Mouse (Mus musculus): ENCODE results near the gene Ranbp1. TPM values are rescaled to one million over a fixed set of nuclear protein-coding genes. Genes with fewer than 3 reads are reported as not detected.
"Not testable (repeated sequence)": the region's sequence is repeated elsewhere in the genome, so short reads cannot be mapped to it uniquely, and the experiment has no call there.

Gene Ranbp1
- 10 to 100 TPM; 17.9 to 28.5 TPM for total RNA-seq (2021)
- long read RNA-seq, experiment 1, transcript Ranbp1-202 (6 exons, 1,085 nt): major isoform, 34 of 36 reads
- long read RNA-seq, experiment 1, partial matches to known transcripts: 1 of 36 reads
- long read RNA-seq, experiment 1, other reads (novel, unspliced or antisense): 1 of 36 reads
- long read RNA-seq, experiment 2, transcript Ranbp1-202 (6 exons, 1,085 nt): major isoform, 41 of 41 reads
- long read RNA-seq, experiment 2, partial matches to known transcripts: 0 of 41 reads
- long read RNA-seq, experiment 2, other reads (novel, unspliced or antisense): 0 of 41 reads

DNA sequence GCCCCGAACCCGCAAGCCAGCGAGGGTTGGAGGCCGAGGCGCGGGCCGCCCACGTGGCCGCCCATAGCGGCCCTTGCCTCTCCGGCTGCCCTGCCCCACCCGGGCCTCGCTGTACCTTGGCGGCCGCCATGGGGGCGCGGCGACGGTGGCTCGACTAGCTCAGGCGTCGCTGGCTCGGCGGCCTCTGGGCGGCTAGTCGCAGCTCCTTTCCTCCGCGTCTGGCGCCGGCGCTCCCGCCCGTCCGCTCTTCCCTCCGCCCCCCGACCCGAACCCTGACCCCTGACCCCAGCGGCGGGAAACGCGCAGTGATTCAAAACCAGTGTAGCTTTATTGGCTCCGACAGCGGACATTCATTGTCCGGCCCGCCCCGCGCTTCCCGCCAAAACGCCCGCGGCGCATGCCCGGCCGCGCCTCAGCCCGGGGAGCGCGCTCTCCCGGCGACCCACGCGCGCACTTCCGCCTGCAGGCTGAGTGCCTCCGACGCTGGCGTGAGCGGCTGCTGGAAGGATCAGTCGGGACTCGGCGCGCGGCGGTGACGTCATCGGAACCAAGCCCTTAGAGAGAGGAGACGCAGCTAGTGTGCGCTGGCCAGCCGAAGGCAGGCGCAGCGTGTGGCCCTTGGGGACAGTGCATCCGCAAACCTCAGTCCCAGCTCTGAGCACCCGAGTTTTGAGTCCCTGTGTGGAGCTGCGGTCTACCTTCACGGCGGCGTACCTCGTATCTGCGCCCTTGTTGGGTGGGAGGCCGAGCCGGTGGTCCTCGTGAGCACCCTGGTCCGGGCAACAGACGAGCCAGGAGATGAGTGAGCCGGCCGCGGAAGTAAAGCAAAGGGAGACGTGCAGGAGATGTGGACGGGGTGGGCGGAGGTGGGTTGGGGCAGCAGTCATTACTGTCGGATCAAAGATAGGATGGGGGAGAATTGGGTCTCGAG lies at the start of gene Ranbp1, which contains the start of gene Trmt2a:
Gene Ranbp1 (minus strand): TSS at position 300 of the 931 bp plus-strand sequence.
Gene Trmt2a (plus strand): TSS at position 247 of the 931 bp plus-strand sequence.
- intact Hi-C loops (cut with DNase I): loop anchor here (5.0 kb wide), 1 partner anchor 39 kb away; the partner anchor contains the start of gene Dgcr8
- no peak for TF ChIP-seq CTCF (IDR thresholded peaks at IDR 0.05)
- DNase-seq: peak; percentile 100
- Histone ChIP-seq H3K4me3 (peak within 1 kb of the TSS; percentile 93), H3K27ac (peak within 1 kb of the TSS; percentile 97)

DNA sequence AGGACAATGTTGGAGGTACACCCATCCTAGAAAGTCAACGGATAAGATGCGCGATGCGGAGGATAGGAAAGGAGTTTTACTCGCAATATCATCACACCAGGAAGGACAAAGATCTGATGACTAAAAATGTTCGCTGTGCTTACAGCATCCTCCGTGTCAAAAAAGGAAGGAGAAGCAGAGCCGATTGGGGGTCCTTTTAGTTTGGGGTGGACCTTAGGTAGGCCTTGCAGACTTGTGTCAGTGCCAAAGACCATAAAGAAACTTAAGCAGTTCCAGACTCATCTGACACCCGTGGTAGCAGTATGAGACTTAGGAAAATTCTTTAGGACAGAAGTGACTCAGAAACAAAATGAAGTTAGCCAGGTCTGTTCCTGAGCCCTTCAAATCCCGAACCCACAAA lies 41.1 kb upstream of the Ranbp1 start:
- DNase-seq: not testable (repeated sequence)
- Histone ChIP-seq H3K4me3 (peak overlapping the region; percentile 83), H3K27ac (peak overlapping the region; percentile 68; the same call in 1 of the 2 replicates)
- intact Hi-C loops (cut with DNase I): loop anchor here (5.0 kb wide), 1 partner anchor 42 kb away; the partner anchor contains the start of genes Ranbp1 and Trmt2a

DNA sequence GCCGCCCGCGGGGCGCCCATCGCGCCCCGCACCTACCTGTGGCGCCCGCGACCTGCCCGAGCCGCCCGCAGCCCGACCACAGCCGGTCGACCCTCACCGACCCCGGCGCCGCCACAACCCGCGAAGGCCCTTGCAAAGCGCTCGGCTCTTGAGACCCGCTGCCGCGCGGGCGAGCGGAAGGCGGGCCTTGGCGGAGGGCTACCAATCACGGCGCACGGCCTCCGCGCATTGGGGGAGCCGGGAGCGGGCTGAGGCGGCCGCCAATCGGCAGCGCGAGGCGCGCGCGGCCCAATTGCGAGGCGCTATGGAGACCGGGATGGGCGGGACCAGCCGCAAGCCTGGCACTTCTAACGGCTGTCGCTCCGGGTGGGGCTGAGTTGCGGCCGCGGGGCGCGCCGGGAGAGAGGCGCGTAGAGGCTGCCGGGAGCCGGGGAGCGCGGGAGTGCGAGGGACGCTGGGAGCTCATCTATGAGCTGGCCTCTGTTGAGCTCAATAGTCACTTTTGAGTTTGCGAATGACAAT lies 40.6 kb upstream of the Ranbp1 start, which contains the start of gene Dgcr8:
Gene Dgcr8 (minus strand): TSS at position 180 of the 522 bp plus-strand sequence.
- no peak for TF ChIP-seq CTCF (IDR thresholded peaks at IDR 0.05)
- Histone ChIP-seq H3K27ac (peak within 1 kb of the TSS; percentile 89), H3K4me3 (peak within 1 kb of the TSS; percentile 83)
- intact Hi-C loops (cut with DNase I): loop anchor here (5.0 kb wide), 1 partner anchor 42 kb away; the partner anchor contains the start of genes Ranbp1 and Trmt2a
- peak; percentile 99 for DNase-seq

DNA sequence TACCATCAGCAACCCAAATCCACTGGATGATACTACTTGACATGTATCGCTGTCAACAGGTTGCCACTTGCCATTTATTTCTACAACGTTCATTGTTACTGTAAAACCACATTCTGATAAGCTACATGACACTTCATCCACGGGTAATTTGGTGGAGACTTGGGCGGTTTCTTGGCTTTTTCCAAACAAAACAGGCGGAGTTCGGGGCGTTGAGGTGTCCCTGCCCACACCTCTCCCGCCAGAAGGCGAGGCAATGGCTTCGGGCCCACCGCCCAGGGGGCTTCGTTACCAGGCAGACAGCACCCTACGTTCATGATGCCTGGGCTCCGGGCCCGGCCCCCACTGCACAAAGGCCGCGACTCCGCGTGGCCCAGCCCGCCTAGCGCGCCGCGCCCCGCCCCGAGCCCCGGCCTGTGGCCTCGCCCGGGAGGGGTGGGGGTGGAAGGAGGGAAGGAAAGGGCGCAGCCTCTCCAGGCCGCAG lies 40.1 kb upstream of the Ranbp1 start:
- peak overlapping the region; percentile 83 for H3K4me3 ChIP-seq
- TF ChIP-seq CTCF (IDR thresholded peaks at IDR 0.05): no peak
- peak; percentile 89 for DNase-seq
- peak overlapping the region; percentile 89 for H3K27ac ChIP-seq
- intact Hi-C loops (cut with DNase I): loop anchor here (5.0 kb wide), 1 partner anchor 41 kb away; the partner anchor contains the start of genes Ranbp1 and Trmt2a

DNA sequence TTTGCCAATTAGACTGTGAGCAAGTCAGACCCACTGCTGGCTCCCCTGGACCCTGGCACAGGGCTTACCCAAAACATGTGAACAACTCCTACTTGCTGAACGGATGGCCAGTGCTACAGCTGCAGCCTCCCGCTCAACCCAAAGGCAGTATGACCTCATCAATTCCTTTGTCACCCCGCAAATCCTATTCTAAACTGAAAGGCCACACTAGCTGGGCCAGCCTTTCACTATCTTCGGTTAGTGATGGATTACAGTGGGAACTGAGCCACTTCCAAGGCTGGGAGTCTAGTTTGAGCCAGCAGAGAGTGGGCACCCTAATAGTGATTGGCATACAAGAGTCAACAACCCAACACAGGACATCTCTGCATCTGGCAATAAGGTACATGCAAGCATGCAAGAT lies 39.6 kb upstream of the Ranbp1 start:
- TF ChIP-seq CTCF (IDR thresholded peaks at IDR 0.05): no peak
- DNase-seq: no peak
- intact Hi-C loops (cut with DNase I): loop anchor here (5.0 kb wide), 1 partner anchor 41 kb away; the partner anchor contains the start of genes Ranbp1 and Trmt2a
- Histone ChIP-seq H3K27ac (peak overlapping the region; percentile 89), H3K4me3 (peak overlapping the region; percentile 83)

DNA sequence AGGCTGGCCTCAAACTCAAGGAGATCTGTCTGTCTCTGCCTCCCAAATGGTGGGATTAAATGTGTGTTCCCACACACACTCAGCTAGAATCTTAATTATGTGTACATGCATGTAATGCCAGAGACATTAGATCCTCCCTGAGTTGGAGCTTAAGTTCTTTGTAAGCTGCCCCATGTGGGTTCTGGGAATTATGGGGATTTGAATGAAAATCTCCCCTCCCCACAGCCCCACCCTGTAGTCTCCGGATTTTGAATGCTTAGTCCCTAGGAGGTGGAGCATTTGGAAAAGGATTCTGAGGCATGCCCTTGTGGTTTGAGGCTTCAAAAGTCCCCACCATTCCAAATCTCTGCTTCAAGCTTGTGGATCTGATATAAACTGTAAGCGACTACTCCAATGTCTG lies 26.6 kb upstream of the Ranbp1 start:
- TF ChIP-seq CTCF (IDR thresholded peaks at IDR 0.05): no peak
- intact Hi-C loops (cut with DNase I): no loop called here

DNA sequence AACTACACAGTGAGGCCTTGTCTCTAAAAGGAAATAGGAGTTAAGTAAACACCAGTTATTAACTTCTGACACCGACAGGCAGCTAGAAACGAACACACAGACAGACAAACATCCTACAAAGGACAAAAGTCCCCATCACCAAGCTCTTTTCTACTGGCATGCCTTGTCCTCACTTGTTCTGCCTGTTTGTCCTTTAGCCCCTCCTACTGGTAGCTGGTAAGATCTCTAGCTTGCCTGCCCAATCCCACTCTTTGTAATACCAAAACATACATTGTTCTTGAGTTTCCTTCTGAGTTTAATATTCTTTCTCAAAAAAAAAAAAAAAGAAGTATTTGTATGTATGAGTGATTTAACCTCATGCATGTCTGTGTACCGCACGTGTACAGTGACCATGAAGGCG lies 19.6 kb upstream of the Ranbp1 start:
- peak; percentile 40; the same call in 1 of the 2 replicates for TF ChIP-seq CTCF (IDR thresholded peaks at IDR 0.05)
- intact Hi-C loops (cut with DNase I): no loop called here
- DNase-seq: no peak

More for the DNA sequence above, 26.6 kb upstream of the Ranbp1 start:
- Histone ChIP-seq H3K4me3 (no peak overlapping the region), H3K27ac (no peak overlapping the region)
- no peak for DNase-seq

DNA sequence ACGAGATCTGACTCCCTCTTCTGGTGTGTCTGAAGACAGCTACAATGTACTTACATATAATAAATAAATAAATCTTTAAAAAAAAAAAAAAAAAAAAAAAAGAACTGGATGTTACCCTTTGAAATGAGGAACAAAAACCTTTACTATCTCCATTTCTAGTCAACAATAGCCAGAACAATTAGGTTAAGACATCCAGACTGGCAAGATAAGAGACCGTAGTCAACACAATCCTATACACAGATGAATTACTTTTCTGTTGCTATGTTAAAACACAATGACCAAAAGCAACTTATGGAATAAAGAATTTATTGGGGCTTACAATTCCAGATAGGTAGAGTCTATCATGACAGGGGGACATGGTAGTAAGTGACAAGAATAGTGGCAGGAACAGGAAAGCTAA lies 16.5 kb upstream of the Ranbp1 start:
- H3K4me3 ChIP-seq: no peak overlapping the region
- intact Hi-C loops (cut with DNase I): no loop called here
- no peak for DNase-seq
- no peak overlapping the region for H3K27ac ChIP-seq
- TF ChIP-seq CTCF (IDR thresholded peaks at IDR 0.05): no peak

More for the DNA sequence above, 19.6 kb upstream of the Ranbp1 start:
- Histone ChIP-seq H3K4me3 (no peak overlapping the region), H3K27ac (no peak overlapping the region)

DNA sequence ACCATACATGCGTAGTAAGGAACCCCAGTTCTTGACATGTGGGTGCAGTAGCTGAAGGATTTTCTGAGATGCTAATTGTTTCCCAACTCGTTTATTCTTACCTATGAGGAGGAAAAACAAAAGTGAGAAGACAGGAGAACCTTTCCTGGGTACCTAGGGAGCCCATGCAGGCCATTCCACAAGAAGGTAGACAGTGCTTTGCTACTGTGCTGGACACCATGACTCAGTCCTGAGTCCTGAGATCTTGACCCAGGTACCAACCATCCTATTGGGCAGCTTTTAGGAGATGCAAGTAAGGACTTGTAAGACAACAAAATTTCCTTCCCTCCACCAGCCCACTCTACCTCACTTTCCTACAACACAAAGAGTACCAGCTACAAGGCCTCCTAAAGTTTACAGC lies 9.7 kb upstream of the Ranbp1 start, which contains the start of gene Gm49776:
Gene Gm49776 (minus strand): TSS at position 101 of the 400 bp plus-strand sequence.
- intact Hi-C loops (cut with DNase I): no loop called here
- DNase-seq: no peak
- no peak within 1 kb of the TSS for H3K27ac ChIP-seq
- TF ChIP-seq CTCF (IDR thresholded peaks at IDR 0.05): no peak
- H3K4me3 ChIP-seq: no peak within 1 kb of the TSS

DNA sequence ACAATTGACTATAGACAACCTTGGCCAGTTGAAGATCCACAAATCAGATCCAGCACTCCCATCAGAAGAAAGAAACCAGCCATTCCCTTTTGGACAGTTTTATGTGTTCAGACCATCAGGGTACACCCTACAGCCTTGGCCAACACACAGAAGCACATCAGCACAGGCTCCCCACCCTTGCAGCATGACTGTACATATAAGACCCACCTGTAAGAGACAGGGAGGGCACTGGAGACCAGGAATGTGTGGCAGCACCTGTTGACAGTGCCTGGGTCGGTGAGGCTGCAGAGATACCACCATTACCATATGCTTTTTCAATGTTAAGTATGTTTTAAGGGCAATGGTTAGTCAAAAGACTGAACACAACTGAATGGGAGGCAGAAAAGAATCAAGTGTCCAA lies 5.3 kb upstream of the Ranbp1 start:
- TF ChIP-seq CTCF (IDR thresholded peaks at IDR 0.05): no peak
- Histone ChIP-seq H3K4me3 (no peak overlapping the region), H3K27ac (no peak overlapping the region)
- intact Hi-C loops (cut with DNase I): no loop called here
- no peak for DNase-seq

DNA sequence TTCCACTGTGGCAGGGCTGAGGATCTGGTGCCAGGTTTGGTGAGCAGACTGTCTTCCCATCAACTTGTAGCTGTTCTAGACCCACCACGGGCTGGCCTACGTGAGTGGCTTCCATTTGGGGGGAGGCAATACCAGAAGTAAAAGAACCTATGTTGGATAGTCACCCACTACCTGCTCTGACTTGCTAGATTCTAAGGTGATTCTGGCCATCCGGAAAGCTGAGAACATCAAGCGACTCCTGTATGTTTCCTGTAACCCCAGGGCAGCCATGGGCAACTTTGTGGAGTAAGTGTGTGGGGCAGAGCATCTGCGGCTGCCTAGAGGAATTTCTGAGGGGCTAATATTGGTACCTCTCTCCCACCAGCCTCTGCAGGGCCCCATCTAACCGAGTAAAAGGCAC lies 4.2 kb upstream of the Ranbp1 start:
- DNase-seq: no peak
- Histone ChIP-seq H3K4me3 (no peak overlapping the region), H3K27ac (no peak overlapping the region)
- intact Hi-C loops (cut with DNase I): no loop called here
- TF ChIP-seq CTCF (IDR thresholded peaks at IDR 0.05): no peak

All from gastrocnemius, adult 2 months (tissue).